Mouse (Mus musculus) ovary, postnatal 14 days (tissue): Measurements from ENCODE around the gene Pafah2.
A peak's percentile ranks its signal among the peaks of the same experiment; 100 is the strongest.

Experiments used
- DNase-seq: peaks from one replicate; pipeline ENCODE4 v3.0.0; 2022; ENCODE audit warnings: low spot score

Gene Pafah2

DNA sequence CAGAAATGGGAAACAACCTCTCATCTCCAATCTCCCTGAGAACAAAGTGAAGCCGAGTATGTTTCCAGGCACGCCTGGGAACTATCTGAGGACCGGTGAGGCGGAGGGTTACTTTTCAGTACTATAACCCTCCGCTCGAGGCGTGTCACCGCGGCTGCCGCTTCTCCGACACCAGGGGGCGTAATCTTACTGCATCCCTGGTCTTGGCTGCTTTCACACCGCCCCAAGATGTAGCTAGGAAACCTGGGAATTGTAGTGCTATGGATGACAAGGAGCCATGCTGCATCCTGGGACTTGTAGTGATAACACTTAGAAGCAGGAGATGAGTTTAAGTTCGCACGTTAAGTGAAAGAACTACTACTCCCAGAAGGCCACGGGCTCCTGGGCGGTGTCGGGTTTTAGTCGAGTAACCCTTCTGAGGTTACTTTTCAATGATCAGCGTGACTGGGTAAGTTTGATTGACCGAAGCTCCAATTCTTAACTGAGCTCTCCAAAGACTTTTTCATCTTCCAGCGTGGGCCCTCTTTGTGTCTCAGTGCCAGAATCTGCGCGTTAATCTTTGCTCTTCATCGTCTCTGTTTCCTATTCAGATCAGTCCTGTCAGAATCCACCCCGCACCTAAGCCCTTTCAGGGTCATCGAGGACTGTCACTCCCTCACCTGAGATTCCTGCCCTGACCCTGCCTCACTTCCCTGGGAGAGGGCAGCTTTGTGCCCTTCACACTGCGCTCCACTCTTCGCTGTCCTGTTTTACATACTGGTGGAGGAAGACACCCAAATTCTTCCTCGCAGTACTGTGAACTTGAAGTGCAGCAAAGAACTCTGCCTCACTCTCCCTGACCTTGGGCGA is at the start of gene Pafah2:
TSS of gene Pafah2 (plus strand) at position 344 of the 849 bp plus-strand sequence.
- peak; percentile 91 for DNase-seq

DNA sequence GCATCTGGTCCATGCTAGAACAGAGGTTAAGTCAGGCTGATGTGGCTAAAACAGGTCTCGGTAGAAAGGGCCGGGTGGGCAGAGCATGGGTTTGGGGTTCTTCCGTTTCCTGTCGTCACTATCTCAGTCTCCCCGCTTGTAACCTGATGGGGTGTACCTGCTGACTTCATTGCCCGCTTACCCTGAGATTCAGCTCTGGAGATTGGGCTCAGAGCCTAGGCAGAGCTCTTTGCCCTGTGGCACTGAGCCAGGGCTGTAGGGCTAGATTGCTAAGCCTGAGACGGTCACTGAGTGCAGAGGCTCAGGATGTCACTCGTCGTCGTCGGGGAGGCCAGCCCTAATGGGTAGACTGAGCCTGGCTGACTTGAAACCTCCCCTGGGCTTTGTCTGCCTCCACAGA is 48.0 kb upstream of the Pafah2 start:
- no peak for DNase-seq

DNA sequence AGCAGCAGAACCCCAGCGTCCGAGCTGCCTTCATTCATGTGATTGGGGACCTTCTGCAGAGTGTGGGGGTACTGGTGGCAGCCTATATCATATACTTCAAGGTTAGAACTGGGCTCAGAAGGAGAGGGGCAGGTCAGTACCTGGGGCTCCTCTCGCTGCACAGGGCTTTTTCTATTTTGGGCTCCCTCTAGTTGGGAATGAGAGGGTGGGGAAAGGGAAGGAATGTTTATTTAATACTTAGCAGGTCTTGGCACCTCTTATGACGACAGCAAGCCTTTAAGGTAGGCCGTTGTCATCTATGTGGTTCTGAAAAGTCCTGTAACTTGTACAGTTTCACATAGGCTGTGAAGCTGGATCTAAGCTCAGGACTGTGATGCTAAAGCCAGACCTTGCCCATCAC is 47.6 kb upstream of the Pafah2 start:
- no peak for DNase-seq

DNA sequence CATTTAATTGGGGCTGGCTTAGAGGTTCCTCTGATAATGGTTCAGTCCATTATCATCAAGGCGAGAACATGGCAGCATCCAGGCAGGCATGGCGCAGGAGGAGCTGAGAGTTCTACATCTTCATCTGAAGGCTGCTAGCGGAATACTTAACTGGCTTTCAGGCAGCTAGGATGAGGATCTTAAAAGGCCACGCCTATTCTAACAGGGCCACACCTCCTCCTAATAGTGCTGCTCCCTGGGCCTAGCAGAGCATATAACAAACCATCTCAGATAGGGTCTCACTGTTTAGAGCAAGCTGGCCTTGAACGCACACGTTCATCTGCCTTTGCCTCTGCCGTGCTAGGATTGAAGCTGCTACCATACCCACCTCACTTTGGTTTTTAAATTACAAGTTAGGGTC is 46.3 kb upstream of the Pafah2 start:
- DNase-seq: no peak

DNA sequence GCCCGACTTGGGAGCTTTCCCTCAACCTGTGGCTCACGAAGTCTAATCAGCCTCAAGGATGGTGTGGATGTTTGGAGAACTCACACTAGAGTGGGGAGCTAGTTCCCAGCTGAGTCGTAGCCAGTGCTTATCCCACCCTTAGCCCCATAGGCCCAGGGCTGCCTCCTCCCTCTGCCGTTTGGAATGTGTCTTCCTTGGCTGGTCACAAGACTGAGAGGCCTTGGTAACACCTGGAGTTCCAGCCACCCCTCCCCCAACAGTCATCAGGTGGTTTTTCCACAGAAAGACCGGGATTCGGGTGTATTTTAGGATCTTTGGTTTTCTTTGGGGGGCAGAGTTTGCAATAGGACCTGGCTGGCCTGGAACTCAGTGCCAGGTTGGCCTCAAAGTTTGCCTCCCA is 45.5 kb upstream of the Pafah2 start:
- no peak for DNase-seq

DNA sequence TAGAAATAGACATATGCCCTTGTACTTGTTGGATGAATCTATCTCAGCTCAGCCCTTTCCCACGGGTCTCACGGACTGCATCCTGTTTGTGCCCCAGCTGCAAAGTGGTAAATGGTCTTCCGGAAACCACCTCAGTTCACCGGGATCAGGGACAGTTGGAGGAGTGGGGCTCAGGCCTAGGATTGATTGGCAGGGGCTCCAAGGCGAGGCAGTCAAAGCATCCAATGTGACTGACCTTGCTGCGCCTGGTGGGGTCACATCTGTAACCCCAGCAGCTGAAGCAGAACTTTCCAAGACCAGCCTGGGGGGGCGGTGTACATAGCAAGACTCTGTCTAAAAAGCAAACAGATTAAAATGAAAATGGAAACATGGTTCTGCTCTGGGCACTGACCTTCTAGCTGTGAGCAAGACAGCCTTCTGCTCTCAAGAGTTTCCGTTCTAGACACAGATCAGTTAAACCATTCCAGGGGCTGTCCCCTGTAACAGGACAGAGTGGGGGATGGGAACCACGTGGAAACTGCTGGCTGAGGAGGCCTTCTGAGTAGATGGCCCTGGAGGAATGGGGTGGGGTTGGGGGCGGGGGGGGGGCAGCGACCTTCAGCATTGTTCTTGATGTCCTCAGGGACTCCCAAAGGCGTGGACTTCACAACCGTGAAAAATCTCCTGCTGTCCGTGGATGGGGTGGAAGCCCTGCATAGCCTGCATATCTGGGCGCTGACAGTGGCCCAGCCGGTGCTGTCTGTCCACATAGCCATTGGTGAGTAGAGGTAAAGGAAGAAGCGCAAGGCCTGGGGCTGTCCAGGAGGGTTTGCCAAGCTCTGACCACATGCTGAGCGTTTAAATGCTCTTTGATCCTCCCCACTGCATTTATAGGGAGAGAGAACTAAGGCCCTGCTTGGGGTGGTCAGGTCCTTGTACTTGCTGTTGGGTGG is 44.5 kb upstream of the Pafah2 start:
- no peak for DNase-seq

DNA sequence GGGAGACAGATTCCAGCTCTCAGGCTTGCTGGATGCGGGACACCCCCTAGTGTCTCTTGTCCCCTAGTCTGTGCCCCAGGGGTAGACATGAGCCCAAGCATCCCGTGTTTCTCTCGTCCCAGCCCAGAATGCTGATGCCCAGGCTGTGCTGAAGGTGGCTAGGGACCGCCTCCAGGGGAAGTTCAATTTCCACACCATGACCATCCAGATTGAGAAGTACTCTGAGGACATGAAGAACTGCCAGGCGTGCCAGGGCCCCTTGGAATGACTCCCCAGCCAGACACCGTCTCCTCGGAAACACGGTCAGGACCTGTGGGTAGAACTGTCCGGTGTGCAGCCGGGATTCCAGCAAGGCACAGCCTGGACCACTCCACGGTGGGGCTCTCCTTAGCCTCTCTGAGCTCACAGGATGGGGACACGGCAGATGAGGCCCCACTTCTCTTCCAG is 43.8 kb upstream of the Pafah2 start:
- no peak for DNase-seq

DNA sequence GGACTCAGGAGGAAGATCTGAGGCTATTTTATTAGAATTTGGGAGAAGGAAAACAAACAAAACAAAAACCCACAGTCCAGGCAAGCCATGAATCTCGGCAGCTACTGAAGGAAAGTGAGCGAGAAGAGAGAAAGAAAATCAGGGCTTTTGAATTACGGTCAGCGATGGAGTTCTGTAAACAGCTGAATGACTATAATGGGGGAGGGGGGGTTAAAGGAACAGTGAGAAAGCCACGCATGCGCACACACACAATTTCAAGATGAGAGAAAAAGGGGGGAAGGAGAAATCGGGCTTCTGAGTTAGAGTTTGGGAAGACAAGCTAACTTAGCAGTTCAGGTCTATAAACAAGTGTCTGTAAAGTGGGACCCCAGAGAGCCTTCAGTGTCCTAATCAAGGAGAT is 43.2 kb upstream of the Pafah2 start:
- no peak for DNase-seq

DNA sequence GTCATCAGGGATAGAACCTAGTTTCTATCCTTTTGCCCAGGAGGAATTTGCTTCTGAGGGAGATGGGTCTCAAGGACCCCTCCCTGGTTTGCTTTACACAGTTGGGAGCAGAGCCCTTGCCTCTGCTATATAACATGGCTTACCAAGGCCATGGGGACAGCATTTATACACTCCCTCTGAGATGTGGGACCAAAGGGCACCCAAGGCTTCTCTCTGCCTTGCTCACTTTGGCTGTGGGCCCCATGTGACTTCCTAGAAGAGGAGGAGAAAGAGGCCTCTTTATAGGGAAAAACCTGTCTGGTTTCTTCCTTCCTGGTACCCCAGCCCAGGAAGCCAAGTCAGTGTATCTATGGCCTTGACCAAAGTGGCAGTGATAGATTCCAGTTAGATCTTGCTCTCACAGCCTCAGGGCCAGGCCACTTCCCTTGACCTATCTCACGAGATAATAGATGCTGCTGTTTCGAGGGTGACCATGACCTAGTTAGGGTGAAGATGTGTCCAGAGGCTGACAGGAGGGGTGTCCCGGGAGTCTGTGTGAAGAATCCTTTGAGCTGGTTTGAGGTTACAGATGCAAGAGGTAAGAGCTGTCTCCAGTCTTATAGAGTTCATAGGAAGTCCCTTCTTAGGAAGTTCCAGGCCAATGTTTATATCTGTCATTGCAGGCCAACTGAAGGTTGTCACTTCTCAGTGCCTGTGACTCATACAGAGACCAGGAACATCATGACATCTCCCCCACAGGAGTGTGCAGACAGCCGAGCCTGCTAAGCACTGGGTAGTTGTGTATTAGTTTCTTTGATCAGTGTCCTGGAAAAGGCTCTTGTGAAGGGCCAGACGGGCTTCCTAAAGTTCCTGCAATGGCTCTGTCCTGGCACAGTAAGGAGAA is 42.4 kb upstream of the Pafah2 start:
- no peak for DNase-seq

DNA sequence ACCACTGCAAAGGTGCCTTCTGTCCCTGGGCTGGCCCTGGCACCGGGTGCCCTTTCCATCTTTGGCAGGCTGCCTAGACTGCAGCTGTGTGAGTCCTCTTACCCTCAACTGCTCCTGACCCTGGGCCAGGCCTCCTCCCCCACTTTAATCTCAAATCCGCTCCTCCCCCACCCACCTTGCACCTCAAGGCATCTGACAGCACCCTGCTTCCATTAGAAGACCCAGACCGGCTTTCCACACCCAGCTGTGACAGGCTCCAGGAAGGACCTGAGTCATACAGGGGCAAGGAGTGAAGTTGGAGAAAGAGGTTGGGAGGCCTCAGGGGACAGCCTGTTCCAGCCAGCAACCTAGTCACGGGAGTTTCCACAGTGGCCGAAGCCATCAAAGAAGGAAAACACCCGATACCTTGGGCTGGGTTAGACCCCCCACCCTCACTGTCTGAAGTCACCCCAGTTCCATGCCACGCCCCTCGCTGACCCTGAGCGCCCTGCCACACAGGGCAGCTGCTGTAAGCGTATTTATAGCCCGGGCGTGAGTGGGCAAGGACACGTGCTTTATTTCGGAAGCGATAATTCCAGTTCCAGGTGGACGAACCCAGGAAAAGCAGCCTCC is 40.2 kb upstream of the Pafah2 start:
- no peak for DNase-seq

DNA sequence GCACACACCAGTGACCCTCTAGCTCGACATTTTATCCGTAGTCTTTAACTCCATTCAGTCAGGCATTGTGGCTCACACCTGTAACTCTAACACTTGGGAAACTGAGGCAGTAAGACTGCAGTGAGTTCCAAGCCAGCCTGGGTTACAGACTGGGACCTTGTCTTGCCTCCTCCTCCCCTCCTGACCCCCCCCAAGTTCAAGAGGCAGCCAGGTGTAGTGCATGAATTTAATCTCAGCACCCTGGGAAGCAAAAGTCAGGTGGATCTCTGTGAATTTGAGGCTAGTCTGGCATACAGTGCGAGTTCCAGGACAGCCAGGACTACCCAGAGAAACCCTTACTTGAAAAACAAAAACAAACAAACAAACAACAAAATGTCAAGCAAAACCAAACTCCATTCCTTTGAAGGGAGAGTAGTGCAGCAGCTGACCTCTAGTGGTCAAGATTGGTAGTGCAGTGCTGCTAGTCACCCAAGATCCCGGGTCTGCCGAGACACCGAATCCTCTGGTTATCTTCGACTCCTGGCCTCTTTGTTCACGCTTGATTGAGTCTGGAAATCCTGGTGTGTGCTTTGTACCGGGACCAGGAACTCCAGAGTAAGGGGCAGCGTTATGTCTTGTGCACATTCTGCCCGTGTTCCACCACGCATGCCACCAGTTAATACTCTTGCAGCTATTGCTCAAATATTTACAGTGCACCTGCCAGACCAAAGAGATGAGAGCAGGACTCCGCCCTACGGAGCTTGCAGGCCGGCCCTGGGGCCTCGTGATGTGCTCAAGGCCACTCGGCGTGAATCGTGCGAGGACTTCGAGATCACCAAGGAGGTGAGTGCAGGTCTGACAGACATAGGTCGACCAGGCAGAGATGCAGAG is 39.3 kb upstream of the Pafah2 start:
- peak; percentile 68 for DNase-seq

DNA sequence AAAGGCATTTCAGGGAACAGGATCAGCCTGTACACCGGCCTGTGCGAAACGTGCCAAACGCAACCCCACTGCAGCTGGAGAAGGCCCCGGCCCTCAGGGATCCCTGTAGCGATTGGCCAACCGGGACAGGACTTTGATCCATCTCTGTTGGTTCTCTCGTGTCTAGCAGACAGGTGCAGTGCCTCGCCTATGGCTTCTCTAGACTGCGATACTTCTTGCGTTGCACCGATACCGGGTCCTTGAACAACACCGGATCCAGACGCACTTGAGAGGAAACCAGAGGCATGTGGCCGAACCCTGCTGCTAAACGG is 38.7 kb upstream of the Pafah2 start:
- no peak for DNase-seq

DNA sequence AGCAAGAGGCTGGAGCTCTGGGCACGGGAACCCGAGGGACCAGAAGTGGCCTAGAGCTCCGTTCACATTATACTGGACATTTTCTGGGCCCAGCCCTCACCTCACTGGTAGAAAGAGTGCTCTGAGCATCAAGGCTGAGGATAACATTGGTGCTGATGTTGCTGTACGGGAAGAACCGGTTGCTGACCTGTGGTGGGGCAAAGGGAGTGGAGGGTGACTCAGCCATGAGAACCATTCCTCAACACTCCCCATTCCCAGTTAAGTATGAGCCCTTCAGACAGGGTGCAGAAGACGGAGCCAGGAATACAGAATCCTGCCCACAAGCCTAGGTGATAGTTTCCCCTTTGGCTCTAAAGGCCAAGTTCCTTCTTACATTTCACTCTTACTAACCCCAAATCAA is 36.5 kb upstream of the Pafah2 start:
- no peak for DNase-seq

DNA sequence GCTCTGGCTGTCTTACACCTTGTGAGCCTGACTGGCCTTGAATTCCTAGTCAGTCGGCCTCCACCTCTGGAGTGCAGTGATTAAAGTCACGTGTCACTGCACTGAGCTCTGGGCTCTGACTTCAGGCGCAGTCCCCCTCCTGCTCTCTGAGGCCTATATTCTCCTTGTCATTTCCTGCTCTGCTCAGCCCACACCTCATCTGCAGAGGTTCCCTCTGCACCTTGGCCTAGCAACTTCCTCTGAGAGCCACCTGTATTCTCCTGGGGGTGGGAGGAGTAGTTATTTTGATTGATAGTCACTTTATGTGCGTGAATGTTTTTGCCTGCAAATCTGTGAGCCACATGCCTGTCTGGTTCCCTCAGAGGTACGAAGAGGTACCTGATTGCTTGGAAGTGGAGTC is 34.9 kb upstream of the Pafah2 start:
- no peak for DNase-seq

DNA sequence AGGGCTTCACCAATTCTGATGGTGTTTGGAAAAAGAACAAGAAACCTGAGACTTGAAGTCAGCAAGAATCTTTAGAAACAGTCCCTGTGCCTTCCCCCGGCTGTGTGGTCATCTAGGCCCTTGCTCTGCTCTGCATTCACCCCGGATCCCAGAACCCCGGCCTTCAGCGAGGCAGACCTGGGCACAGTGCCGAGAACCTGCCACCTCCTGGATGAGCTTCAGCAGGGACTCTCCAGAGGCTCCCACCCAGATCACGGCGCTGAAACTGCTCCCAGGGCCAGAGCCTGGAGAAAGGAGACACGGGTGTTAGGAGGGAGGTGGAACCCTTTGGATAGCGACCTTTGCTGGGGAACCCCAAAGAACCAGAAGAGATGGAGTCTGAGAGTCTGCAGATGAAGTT is 34.0 kb upstream of the Pafah2 start:
- no peak for DNase-seq

DNA sequence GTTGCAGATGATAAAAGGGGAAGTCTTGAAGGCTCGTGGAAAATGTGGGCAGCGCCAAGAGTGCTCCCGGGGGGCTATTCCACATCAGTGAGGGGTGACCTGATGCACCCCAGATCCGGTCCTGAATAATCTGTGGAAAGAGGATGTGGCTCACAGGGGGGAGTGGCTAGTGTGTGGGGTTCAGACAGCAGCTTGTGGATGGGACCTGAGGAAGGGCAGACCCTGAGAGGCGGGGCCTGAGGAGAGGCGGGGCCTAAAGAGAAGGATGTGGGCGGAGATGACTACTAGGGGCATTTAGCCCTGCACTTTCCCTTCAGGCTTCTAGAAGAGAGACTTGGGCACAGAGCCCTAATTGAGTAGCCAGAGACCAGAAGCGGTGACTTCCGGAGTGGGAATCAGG is 33.5 kb upstream of the Pafah2 start:
- no peak for DNase-seq

DNA sequence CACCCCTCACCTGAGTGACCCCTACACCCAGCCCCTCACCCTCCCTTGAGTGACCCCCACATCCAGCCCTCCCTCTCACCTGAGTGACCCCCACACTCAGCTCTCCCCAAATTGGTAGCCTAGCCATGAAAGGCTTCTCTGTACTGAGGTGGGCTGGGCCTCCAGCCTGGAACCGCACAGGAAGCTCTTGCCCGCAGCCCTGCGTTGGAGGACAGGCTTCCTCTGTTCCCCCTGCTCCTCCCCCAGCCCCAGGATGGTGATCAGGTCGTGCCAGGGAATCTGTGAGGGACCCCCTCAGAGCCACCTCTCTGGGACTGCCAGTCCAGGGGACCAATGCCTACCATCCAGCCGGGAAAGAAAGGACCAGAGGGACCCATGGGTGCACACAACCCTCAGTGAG is 30.8 kb upstream of the Pafah2 start:
- no peak for DNase-seq

DNA sequence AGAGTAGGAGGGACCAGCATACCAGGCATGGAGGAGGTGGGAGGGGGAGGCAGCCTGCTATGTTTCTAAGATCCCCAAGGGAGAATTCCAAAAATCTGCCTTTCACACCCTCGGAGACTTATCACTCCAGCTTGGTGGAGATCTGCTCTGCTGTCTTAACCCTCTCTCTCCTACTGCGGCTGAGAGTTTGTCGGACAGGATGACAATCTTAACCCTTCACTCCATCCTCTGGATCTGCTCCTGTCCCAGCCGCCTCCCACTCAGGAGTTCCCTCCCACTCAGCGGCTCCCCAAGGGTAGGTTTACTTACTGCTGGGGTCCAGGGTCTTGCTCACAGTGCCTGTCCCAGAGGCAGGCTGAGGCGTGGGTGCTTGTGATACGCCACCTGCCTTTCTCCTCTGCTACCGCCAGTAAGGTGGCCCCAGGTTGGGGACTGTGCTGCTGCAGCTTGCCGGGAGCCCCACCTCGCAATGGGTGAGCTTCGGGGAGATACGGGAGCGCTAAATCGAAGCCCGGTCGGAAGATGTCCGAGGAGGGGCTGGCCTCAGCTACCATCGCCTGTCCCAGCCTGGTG is 25.4 kb upstream of the Pafah2 start:
- DNase-seq: no peak

DNA sequence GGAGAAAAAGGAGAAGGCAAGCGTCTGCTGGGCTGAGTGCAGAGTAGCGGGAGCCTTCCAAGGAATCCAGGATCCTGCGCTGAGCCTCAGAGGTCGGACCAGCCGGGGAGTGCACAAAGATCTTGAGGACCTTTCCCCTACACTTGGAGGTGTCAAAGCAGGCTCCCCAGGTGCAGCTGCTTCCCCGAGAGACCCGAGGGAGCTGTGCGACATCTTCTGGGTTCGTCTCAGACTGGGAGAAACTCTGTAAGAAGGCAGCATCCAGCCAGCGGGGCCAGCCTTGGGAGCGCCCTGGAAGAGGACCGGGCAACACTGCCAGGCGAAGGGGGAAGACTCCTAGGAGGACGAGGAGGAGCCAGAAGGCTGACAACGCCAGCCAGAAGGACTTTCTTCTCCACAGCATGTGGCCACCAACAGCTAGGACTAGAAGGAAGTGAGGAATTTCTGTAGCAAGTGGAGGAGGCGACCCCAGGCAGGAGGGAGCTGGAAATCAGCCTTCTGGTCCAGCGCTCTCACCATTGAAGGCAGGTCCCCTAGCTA is 24.7 kb upstream of the Pafah2 start:
- no peak for DNase-seq

DNA sequence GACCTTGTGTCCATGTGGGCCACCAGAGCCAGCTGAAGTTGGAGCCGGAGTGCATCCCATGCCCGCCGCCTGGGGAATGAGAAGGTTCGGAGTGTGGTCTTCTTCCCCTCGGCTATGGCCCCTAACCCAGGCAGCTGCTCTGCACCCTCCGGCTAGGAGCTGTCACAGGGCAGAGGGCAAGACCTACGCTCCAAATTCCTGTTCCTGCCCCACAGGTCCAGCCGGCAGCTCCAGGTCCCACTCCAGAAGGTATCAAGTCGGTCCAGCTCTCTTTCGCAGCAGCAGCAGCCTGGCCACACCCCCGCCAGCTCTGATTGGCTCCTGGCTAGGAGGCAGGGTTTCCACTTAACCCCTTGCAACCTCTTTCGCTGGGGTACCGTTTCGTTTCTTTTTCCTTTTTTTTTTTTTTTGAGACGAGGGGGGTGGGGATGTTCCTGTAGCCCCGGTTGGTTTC is 23.8 kb upstream of the Pafah2 start:
- DNase-seq: peak; percentile 62
